Mouse (Mus musculus): ENCODE data around the gene Aifm3.

Aifm3 gene

GRCm38 (mm10) chr16:17553910-17554685 lies 64.7 kb downstream of the Aifm3 start:
- peak; percentile 82 for DNase-seq (ENCODE audit: low spot score)

DNA sequence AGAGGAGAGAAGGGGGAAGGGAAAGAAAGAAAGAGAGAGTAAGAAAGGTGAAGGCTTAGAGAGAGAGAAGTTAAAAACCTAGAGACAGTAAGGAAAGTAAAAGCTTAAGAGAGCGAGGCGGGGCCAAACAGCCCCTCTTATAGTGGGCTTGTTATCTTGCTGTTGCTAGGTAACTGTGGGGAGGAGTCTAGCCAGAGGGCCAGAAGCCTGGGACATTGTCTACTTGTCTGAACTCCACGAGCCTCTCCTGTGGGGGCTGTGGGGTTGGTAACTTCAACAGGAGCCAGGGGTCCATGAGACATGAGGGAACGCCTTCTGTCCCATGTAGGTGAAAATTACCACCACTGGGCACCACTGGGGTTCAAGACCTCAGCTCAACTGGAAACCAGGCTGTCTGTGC lies 65.3 kb downstream of the Aifm3 start:
- DNase-seq (ENCODE audit: low spot score), result peak; percentile 78

- no peak for DNase-seq (ENCODE audit: low spot score)
These were observed 66.8 kb downstream of the Aifm3 start for GRCm38 (mm10) chr16:17556180-17556579.

DNA sequence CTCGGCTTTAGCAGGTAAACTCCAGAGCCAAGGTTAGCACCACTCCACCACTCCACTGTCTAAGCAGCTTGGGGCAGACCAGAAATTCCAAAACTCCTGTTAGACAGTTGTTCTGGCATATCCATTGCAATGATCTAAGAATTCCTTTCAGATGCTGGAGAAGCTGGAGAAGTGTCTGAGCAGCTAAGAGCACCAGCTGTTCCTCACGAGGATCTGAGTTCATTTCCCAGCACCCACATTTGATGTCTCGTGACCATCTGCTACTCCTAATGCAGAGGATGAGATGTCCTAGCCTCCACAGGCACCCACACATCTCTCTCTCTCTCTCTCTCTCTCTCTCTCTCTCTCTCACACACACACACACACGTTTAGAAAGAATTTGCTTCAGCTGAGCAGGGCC lies 67.5 kb downstream of the Aifm3 start:
- DNase-seq (ENCODE audit: low spot score), result no peak

Data from embryo, embryonic 10.5 days (tissue).